Mouse (Mus musculus): ENCODE measurements at regions not wholly inside any gene's neighbourhood (a gene's known extent, or its start where the extent isn't known, plus 50 kb on each side); places are given as distances from the start of the nearest gene placed in this dataset.
"Not testable (repeated sequence)": the region's sequence is repeated elsewhere in the genome, so short reads cannot be mapped to it uniquely, and the experiment has no call there.

DNA sequence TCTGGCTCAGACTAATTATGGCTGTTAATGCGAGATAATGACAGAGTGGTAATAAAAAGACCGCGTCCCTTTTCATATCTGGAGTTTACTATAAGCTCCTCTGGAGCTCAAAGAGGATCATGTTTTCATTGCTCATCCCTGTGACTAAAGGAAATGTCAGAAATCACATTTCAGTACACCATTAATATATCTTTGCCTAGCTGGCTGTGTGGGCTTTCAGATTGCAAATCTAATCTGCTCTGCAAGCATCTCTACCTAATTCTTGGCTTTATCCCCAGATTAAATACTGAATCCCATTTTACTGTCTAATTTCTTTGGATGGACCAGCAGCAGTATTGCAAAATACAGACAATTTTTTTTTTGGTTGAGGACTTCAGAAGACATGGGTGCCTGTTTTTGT lies 122.6 kb upstream of the Gcfc2 start:
- 73% methylated on average over 3 of the region's 3 CpGs for WGBS
- H3K36me3 ChIP-seq = no peaks in the 10 kb centered on the region
- no peaks in the 10 kb centered on the region for H3K27me3 ChIP-seq
- no peak overlapping the region for H3K9ac ChIP-seq
- ATAC-seq (ENCODE audit: low read depth) = no peak
- no peak overlapping the region for H3K4me3 ChIP-seq
- H3K4me1 ChIP-seq (replicated peaks) = no peaks in the 10 kb centered on the region
- H3K4me2 ChIP-seq = no peak overlapping the region
- H3K27ac ChIP-seq (replicated peaks) = no peak overlapping the region
- no peaks in the 10 kb centered on the region for H3K9me3 ChIP-seq

DNA sequence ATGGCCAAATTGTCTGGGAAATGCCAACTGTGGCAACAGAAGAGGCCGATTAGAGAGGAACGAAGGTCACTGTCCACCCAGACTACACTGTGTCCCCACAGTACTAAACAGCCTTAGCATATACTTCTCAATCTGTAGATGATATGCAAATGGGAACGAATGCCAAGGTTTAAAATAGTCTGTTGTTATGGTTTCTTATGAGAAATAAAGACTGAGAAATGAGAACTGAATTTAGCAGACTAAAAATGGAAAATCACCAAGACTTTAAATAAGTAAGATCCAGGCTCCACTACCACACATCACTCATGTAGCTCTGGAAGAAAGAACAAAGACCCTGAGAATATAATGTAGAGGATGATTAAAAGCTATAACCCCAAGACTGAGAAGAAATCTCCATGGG lies 121.7 kb upstream of the Gcfc2 start:
- WGBS = 87% methylated on average over 3 of the region's 3 CpGs
- no peak for ATAC-seq (ENCODE audit: low read depth)
- H3K27me3 ChIP-seq = no peaks in the 10 kb centered on the region

DNA sequence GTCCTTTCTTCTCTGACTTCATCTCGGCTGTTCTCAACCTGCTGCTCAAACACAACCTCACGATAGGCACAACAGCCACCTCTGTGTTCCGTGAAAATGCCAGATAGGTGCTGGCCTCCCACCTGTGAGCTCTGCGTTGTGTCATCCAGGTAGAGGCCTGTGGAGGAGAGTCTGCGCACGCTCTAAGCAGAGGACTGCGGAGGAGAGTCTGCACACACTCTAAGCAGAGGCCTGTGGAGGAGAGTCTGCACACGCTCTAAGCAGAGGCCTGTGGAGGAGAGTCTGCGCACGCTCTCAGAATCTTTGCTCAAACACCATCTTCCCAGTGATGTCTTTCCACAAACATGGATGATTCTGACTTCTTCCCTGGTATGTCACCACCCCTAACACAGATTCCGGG lies 117.5 kb upstream of the Gcfc2 start:
- Histone ChIP-seq H3K27me3 (no peaks in the 10 kb centered on the region), H3K9ac (no peak overlapping the region), H3K36me3 (no peaks in the 10 kb centered on the region), H3K4me1 (replicated peaks) (no peaks in the 10 kb centered on the region), H3K4me3 (no peak overlapping the region), H3K9me3 (no peaks in the 10 kb centered on the region), H3K4me2 (no peak overlapping the region), H3K27ac (replicated peaks) (no peak overlapping the region)
- 89% methylated on average over 11 of the region's 11 CpGs for WGBS
- ATAC-seq (ENCODE audit: low read depth) = no peak

More for the DNA sequence above, 121.7 kb upstream of the Gcfc2 start:
- H3K4me1 ChIP-seq (replicated peaks) = no peaks in the 10 kb centered on the region
- no peak overlapping the region for H3K27ac ChIP-seq (replicated peaks)
- H3K36me3 ChIP-seq = no peaks in the 10 kb centered on the region
- no peaks in the 10 kb centered on the region for H3K9me3 ChIP-seq
- no peak overlapping the region for H3K4me2 ChIP-seq
- no peak overlapping the region for H3K9ac ChIP-seq
- H3K4me3 ChIP-seq = no peak overlapping the region

DNA sequence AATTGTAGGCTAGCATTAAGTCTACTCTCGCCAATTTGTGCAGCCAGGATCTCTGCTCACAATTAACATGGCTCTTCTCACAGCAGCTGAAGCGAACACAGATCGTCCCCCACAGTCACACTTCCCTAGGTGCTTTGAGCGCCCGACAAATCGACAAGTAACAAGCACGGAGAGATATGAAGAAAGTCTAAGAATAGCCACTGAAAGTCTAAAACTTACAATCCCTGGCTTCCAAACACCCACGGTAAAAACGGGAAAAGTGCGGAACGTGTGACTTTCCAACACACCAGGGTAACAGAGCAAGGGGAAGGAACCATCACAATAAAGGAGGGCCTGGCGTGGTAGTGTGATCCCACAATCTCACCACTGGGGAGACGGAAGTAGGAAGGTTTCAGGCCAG lies 114.8 kb upstream of the Gcfc2 start:
- no peak for ATAC-seq (ENCODE audit: low read depth)
- Histone ChIP-seq H3K27me3 (no peaks in the 10 kb centered on the region), H3K4me3 (no peak overlapping the region), H3K4me1 (replicated peaks) (no peaks in the 10 kb centered on the region), H3K9me3 (no peaks in the 10 kb centered on the region), H3K9ac (no peak overlapping the region), H3K4me2 (no peak overlapping the region), H3K36me3 (no peaks in the 10 kb centered on the region), H3K27ac (replicated peaks) (no peak overlapping the region)
- WGBS = 93% methylated on average over 13 of the region's 13 CpGs

DNA sequence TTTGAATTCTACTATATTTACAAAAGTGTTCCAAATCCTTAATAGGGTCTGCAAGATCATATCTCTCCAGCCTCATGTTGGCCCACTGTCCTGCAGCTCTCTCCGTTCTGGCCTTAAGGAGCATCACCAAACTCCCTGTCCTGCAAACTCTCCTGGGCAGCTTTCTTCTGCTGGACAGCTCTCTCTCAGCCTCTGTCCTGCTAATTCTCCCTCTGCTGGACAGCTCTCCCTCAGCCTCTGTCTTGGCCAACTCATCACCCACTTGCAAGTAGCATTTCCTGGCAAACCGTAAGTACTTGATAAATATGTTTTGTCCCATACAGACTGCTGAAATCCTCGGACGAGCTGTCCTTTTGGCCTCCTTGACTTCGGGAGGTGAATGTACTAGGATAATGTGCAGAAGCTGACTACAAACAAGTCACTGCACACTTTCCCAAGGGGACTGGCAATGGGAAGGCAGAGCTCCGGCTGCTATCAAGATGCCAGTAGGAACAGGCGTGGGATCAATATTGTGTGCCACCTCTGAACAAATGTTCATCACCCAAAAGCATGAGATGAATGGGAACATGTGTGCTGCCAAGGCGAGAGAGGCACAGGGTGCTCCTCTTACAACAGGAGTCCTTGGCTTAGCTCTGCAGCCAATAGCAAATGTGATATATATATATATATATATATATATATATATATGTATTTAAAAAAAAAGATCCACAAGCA lies 108.1 kb upstream of the Gcfc2 start:
- Histone ChIP-seq H3K9me3 (no peaks in the 10 kb centered on the region), H3K27ac (replicated peaks) (no peak overlapping the region), H3K4me2 (no peak overlapping the region), H3K4me1 (replicated peaks) (no peaks in the 10 kb centered on the region), H3K4me3 (no peak overlapping the region), H3K27me3 (no peaks in the 10 kb centered on the region), H3K36me3 (no peaks in the 10 kb centered on the region), H3K9ac (no peak overlapping the region)
- 85% methylated on average over 8 of the region's 8 CpGs for WGBS
- no peak for ATAC-seq (ENCODE audit: low read depth)

DNA sequence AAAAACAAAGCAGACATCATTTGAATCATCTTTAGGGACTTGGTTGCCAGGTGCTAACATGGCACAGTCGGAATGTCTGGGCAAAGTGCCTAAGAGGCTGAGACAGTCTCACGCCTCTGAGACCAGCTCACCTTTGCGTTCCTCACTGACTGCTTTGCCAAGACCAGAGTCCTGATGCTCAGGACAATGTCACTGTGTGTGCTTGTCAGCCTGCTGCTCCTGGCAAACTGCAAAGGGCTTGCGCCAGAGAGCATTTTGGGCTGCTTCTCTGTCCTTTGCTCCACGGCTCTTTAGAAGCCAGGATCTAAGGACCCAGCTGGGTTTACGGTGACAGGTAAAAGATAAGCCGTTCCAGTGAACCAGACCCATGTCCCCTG lies 107.5 kb upstream of the Gcfc2 start:
- Histone ChIP-seq H3K4me1 (replicated peaks) (no peaks in the 10 kb centered on the region), H3K36me3 (no peaks in the 10 kb centered on the region), H3K4me2 (no peak overlapping the region), H3K9ac (no peak overlapping the region), H3K4me3 (no peak overlapping the region), H3K9me3 (no peaks in the 10 kb centered on the region), H3K27me3 (no peaks in the 10 kb centered on the region), H3K27ac (replicated peaks) (no peak overlapping the region)
- ATAC-seq (ENCODE audit: low read depth) = no peak
- 85% methylated on average over 7 of the region's 7 CpGs for WGBS

DNA sequence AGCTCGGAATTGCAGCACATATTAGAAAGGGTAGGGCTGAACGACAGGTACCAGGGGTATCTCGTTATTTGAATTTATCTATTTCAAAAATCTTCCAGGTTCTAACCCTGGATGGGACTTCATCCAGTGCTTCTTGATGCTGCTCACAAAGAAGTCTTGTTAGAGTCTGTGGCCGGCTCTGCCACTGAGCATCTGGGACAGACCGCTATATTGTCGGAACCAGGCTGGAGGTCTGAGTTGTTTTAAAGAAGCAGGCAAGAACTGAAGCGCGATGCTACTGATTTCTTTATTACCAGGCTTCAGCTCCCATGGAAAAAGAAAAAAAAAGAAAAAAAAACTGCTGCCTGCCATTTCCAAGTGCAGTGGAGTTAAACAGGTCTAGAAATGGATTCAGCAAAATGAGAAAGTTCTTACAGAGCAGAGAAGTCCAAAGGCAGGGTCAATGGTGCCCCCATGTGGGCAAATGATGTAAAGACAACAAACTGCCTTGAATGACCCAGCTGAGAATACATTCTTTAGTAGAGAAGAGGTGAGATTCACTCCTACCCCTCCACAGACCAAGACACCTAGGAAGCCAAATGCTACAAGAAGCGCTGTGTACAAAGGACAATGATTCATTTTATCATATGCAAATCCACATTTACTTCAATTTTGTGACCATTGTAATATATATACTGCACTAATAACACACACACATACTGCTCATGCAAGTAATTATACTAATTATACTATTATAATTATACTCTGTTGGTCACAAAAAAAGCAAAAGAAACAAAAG lies 106.2 kb upstream of the Gcfc2 start:
- 70% methylated on average over 9 of the region's 9 CpGs for WGBS
- Histone ChIP-seq H3K4me3 (no peak overlapping the region), H3K27me3 (no peaks in the 10 kb centered on the region), H3K9me3 (no peaks in the 10 kb centered on the region), H3K4me2 (no peak overlapping the region), H3K4me1 (replicated peaks) (no peaks in the 10 kb centered on the region), H3K36me3 (no peaks in the 10 kb centered on the region), H3K27ac (replicated peaks) (no peak overlapping the region), H3K9ac (no peak overlapping the region)
- ATAC-seq (ENCODE audit: low read depth) = peak; percentile 77; the same call in 1 of the 2 replicates

DNA sequence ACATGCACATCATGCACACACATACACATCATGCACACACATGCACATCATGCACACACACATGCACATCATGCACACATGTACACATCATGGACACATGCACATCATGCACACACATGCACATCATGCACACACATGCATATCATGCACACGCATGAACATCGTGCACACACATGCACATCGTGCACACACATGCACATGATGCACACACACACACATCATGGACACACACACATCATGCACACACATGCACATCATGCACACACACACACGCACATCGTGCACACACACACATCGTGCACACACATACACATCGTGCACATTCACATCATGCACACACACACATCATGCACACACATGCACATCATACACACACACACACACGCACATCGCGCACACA lies 104.9 kb upstream of the Gcfc2 start:
- Histone ChIP-seq H3K27ac (replicated peaks) (no peak overlapping the region), H3K27me3 (no peaks in the 10 kb centered on the region), H3K9ac (no peak overlapping the region), H3K4me2 (no peak overlapping the region), H3K4me1 (replicated peaks) (no peaks in the 10 kb centered on the region), H3K4me3 (no peak overlapping the region), H3K36me3 (no peaks in the 10 kb centered on the region), H3K9me3 (no peaks in the 10 kb centered on the region)
- WGBS = 96% methylated on average over 10 of the region's 10 CpGs
- ATAC-seq (ENCODE audit: low read depth) = no peak

DNA sequence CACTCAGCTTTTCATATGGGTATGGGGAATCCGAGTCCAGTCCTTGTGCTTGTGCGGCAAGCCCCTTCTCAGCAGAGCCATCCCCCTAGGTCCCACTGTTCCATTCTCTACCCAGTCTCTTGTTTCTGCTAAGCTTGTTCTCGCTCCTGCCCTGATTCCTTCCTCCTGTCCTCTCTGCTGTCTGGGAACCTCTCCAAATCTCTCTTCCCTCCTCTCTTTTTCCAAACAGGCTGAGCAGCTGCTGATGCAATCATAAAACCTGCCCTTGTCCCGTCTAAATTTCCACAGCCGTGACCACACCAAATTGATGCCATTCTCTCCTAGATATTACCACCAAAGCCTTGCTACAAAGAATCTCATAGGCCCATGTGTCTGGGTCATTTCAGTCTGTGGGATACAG lies 103.4 kb upstream of the Gcfc2 start:
- no peaks in the 10 kb centered on the region for H3K27me3 ChIP-seq
- no peak overlapping the region for H3K27ac ChIP-seq (replicated peaks)
- H3K4me1 ChIP-seq (replicated peaks) = no peaks in the 10 kb centered on the region
- no peak overlapping the region for H3K4me2 ChIP-seq
- ATAC-seq (ENCODE audit: low read depth) = no peak
- no peak overlapping the region for H3K9ac ChIP-seq
- 81% methylated on average over 5 of the region's 5 CpGs for WGBS
- no peak overlapping the region for H3K4me3 ChIP-seq
- H3K36me3 ChIP-seq = no peaks in the 10 kb centered on the region
- no peaks in the 10 kb centered on the region for H3K9me3 ChIP-seq

DNA sequence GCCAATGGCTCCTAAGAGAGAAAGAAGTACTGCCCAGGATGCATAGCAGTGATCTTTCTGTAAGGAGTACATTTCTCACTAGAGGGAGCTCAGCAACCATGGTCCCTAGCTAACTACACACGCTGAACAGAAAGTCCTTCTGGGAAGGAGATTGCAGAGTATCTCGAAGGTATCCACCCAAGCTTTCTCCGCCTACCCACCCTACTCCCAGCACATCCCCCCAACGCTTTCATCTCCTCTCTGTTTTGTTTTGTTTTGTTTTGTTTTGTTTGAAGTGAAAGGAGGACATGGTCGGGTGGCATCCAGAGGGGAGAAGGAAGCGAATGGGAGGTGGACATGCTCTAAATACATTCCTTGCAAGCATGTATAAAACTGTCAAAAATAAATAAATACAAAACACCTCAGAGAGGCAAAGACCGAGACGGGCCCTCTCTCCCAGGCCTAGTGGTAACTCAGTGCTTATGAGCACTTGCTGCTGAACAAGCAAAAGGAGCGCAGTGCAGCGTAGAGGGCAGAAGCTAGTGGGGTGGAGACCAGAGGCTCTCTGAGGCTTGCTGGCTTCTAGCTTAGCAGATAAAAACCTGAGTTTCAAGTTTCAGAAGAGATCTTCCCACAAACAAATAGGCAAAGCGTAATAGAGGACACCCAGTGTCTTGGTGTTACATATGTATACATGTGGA lies 83.9 kb upstream of the Gcfc2 start:
- H3K27ac ChIP-seq (replicated peaks) = no peak overlapping the region
- no peak overlapping the region for H3K4me3 ChIP-seq
- no peak overlapping the region for H3K9ac ChIP-seq
- H3K27me3 ChIP-seq = no peaks in the 10 kb centered on the region
- H3K9me3 ChIP-seq = no peaks in the 10 kb centered on the region
- H3K36me3 ChIP-seq = no peaks in the 10 kb centered on the region
- no peak overlapping the region for H3K4me2 ChIP-seq
- H3K4me1 ChIP-seq (replicated peaks) = no peaks in the 10 kb centered on the region
- ATAC-seq (ENCODE audit: low read depth) = no peak
- WGBS = 65% methylated on average over 11 of the region's 11 CpGs

DNA sequence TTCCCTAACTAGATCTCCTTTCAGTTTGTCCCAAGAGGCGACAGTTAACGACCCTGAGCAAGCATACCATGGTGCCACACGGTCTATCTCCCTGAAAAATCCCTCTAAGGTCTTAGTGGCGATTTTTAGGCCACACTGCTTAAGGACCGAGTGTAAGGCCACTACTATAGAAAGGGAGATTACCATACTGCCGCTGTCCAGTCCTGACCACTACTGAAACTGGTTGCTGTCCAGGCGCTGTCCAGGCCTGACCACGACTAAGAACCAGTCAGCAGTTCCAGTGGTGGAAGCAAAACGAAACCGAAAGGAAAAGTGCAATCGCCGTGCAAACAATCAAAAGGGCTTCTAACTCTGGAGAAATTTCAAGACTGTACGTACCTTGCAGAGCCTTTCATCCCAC lies 55.3 kb upstream of the Gcfc2 start:
- not testable (repeated sequence) for ATAC-seq (ENCODE audit: low read depth); H3K36me3 ChIP-seq; H3K9me3 ChIP-seq; H3K4me1 ChIP-seq (replicated peaks); H3K9ac ChIP-seq; H3K4me3 ChIP-seq; H3K4me2 ChIP-seq; H3K27ac ChIP-seq (replicated peaks); H3K27me3 ChIP-seq
- 86% methylated on average over 13 of the region's 13 CpGs for WGBS
